Mouse (Mus musculus): ENCODE measurements around the gene Sidt1. TPM values are rescaled to one million over a fixed set of nuclear protein-coding genes. Genes with fewer than 3 reads are reported as not detected.

Gene Sidt1
- total and polyA plus RNA-seq, 3 experiments, result not detected

DNA sequence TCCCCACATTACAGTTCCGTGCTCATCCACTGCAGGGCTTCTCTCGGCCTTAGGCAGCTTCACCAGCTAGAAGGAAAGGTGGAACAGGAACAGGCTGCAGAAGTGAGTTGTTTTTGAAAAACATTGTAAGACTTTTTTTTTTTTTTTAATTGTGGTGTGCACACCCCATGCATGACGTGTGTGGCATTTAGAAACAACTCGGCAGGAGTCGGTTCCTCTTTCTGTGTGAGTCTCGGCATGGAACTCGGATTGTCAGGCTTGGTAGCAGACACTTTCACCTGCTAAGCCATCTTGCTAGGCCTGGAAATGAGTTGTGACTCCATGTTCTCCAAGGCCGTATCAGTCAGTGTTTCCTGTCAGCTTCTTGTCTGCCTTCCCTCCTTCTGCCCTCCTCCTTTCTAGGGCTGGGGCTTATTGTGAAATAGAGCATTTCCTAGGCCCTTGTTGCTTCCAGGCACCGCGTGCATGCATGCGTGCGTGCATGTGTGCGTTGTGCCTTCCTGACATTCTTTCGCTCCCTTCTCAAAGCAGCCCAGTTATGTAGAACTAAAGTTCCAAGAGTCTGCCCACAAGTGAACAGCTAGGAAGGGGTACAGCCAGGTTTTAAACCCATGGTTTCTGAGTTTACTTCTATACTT is 133.8 kb downstream of the Sidt1 start:
- no peaks in the 10 kb centered on the region for H3K79me2 ChIP-seq (ENCODE audit: control insufficient read depth, insufficient read depth, low read length, poor library complexity)
- TF ChIP-seq ZC3H11A (IDR thresholded peaks at IDR 0.05; ENCODE audit: low read depth, low read length) (no peak), MXI1 (IDR thresholded peaks at IDR 0.05; ENCODE audit: low read depth, low read length) (no peak), POLR2AphosphoS5 (IDR thresholded peaks at IDR 0.05; ENCODE audit: borderline replicate concordance, low read depth, low read length) (no peak), MAZ (IDR thresholded peaks at IDR 0.05; ENCODE audit: low read depth, low read length) (no peak), E2F4 (IDR thresholded peaks at IDR 0.05; ENCODE audit: borderline replicate concordance, low read depth, low read length) (no peak), USF1 (IDR thresholded peaks at IDR 0.05; ENCODE audit: low read depth, low read length) (no peak), SMC3 (IDR thresholded peaks at IDR 0.05; ENCODE audit: low read depth, low read length) (no peak), SIN3A (IDR thresholded peaks at IDR 0.05; ENCODE audit: low read length) (no peak), RCOR1 (IDR thresholded peaks at IDR 0.05; ENCODE audit: low read depth, low read length) (no peak), GATA1 (IDR thresholded peaks at IDR 0.05; ENCODE audit: low read depth, low read length) (no peak), NELFE (IDR thresholded peaks at IDR 0.05; ENCODE audit: low read depth, low read length) (no peak), HCFC1 (IDR thresholded peaks at IDR 0.05; ENCODE audit: low read depth, low read length) (no peak), MYC (IDR thresholded peaks at IDR 0.05; ENCODE audit: low read depth, low read length) (no peak), ETS1 (IDR thresholded peaks at IDR 0.05; ENCODE audit: low read depth, low read length) (no peak), BHLHE40 (IDR thresholded peaks at IDR 0.05; ENCODE audit: borderline replicate concordance, low read depth, low read length) (no peak), GABPA (IDR thresholded peaks at IDR 0.05; ENCODE audit: low read depth, low read length) (no peak)
- H3K9me3 ChIP-seq (replicated peaks; ENCODE audit: insufficient read depth, low read length), result no peaks in the 10 kb centered on the region
- no peak overlapping the region for H3K4me3 ChIP-seq (ENCODE audit: control insufficient read depth in 1 of 2, insufficient read depth in 1 of 2, low read depth in 2 of 2, low read length in 2 of 2)
- H3K36me3 ChIP-seq (ENCODE audit: control insufficient read depth in 1 of 2, insufficient read depth in 2 of 2, low read length in 2 of 2), result peaks cover 0 to 1% of the 10 kb centered on the region in 2 experiments; a peak in 1 of 4 replicates
- no peak overlapping the region for H3K27ac ChIP-seq (ENCODE audit: control insufficient read depth, low read depth, low read length)
- no peak overlapping the region for H3K9ac ChIP-seq (ENCODE audit: control insufficient read depth, low read depth, low read length, poor library complexity, severe bottlenecking)
- no peaks in the 10 kb centered on the region for H3K27me3 ChIP-seq (ENCODE audit: control insufficient read depth in 1 of 2, insufficient read depth in 2 of 2, low read length in 2 of 2)
- no peaks in the 10 kb centered on the region for H3K4me1 ChIP-seq (ENCODE audit: control insufficient read depth in 1 of 2, insufficient read depth in 2 of 2, low read length in 2 of 2)
- no peak for DNase-seq (ENCODE audit: low read depth, low spot score)

DNA sequence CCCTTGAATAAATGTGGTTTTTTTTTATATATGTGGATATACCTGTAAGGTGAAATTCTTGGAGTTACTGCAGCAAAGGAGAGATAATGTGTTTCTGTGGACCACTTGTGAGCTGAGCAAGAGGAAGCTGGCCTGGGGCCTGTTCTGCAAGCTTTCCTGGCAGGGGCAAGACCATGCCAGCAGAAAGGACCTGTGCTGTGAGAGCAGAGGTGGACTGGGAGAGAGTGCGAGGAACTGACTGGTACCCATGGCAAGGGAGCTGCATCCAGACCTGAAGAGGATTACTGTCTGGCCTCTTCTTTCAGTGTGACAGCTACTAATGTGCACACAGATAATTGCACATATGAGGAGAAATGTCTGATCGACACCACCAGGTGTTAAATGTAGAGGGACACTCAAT is 142.0 kb downstream of the Sidt1 start:
- no peaks in the 10 kb centered on the region; the same call in 1 of the 2 replicates for H3K9me3 ChIP-seq (replicated peaks; ENCODE audit: insufficient read depth, low read length)
- no peak for TF ChIP-seq ELF1 (IDR thresholded peaks at IDR 0.05; ENCODE audit: low read depth, low read length)
- no peak for TF ChIP-seq USF2 (IDR thresholded peaks at IDR 0.05; ENCODE audit: borderline replicate concordance in 1 of 2, insufficient read depth in 1 of 2, low read depth in 1 of 2, low read length in 2 of 2)
- TF ChIP-seq MAFK (IDR thresholded peaks at IDR 0.05; ENCODE audit: borderline replicate concordance, low read depth, low read length), result no peak
- TF ChIP-seq MYC (IDR thresholded peaks at IDR 0.05; ENCODE audit: low read depth, low read length), result no peak
- no peak for TF ChIP-seq E2F4 (IDR thresholded peaks at IDR 0.05; ENCODE audit: borderline replicate concordance, low read depth, low read length)
- no peak for TF ChIP-seq ZNF384 (IDR thresholded peaks at IDR 0.05; ENCODE audit: low read depth, low read length)
- no peak for TF ChIP-seq POLR2AphosphoS5 (IDR thresholded peaks at IDR 0.05; ENCODE audit: borderline replicate concordance, low read depth, low read length)
- TF ChIP-seq CHD2 (IDR thresholded peaks at IDR 0.05; ENCODE audit: low read length), result no peak
- no peak for TF ChIP-seq MXI1 (IDR thresholded peaks at IDR 0.05; ENCODE audit: low read depth, low read length)
- no peak for TF ChIP-seq BHLHE40 (IDR thresholded peaks at IDR 0.05; ENCODE audit: borderline replicate concordance, low read depth, low read length)
- TF ChIP-seq ZMIZ1 (IDR thresholded peaks at IDR 0.05; ENCODE audit: low read depth, low read length), result no peak
- no peak for TF ChIP-seq MAZ (IDR thresholded peaks at IDR 0.05; ENCODE audit: low read depth, low read length)
- no peak for TF ChIP-seq HCFC1 (IDR thresholded peaks at IDR 0.05; ENCODE audit: low read depth, low read length)
- TF ChIP-seq POLR2A (IDR thresholded peaks at IDR 0.05; ENCODE audit: control insufficient read depth in 1 of 2, insufficient read depth in 1 of 2, low read depth in 1 of 2, low read length in 2 of 2, poor library complexity in 1 of 2), result no peak
- no peak for TF ChIP-seq ZKSCAN1 (IDR thresholded peaks at IDR 0.05; ENCODE audit: low read depth, low read length)
- TF ChIP-seq EP300 (IDR thresholded peaks at IDR 0.05; ENCODE audit: low read depth in 1 of 2, low read length in 2 of 2), result no peak
- no peak for TF ChIP-seq TBP (IDR thresholded peaks at IDR 0.05; ENCODE audit: low read depth, low read length)
- no peak overlapping the region for H3K27ac ChIP-seq (ENCODE audit: control insufficient read depth, low read depth, low read length)
- H3K9ac ChIP-seq (ENCODE audit: control insufficient read depth, low read depth, low read length, poor library complexity, severe bottlenecking), result no peak overlapping the region
- H3K79me2 ChIP-seq (ENCODE audit: control insufficient read depth, insufficient read depth, low read length, poor library complexity), result no peaks in the 10 kb centered on the region
- no peaks in the 10 kb centered on the region for H3K27me3 ChIP-seq (ENCODE audit: control insufficient read depth in 1 of 2, insufficient read depth in 2 of 2, low read length in 2 of 2)
- no peak overlapping the region for H3K4me3 ChIP-seq (ENCODE audit: control insufficient read depth in 1 of 2, insufficient read depth in 1 of 2, low read depth in 2 of 2, low read length in 2 of 2)
- no peak for DNase-seq (ENCODE audit: low read depth, low spot score)
- H3K4me1 ChIP-seq (ENCODE audit: control insufficient read depth in 1 of 2, insufficient read depth in 2 of 2, low read length in 2 of 2), result no peaks in the 10 kb centered on the region
- peaks cover 0 to 2% of the 10 kb centered on the region in 2 experiments; a peak in 1 of 4 replicates for H3K36me3 ChIP-seq (ENCODE audit: control insufficient read depth in 1 of 2, insufficient read depth in 2 of 2, low read length in 2 of 2)
